Mouse (Mus musculus): ENCODE results near the gene Igsf11.

- TF ChIP-seq CTCF (IDR thresholded peaks at IDR 0.05; ENCODE audit: low read depth) (no peak), EP300 (optimal IDR thresholded peaks at IDR 0.05) (no peak)
Observed at GRCm38 (mm10) chr16:38960550-38960949, 68.1 kb downstream of the Igsf11 start.
